Mouse (Mus musculus): ENCODE data around the gene Nprl3. TPM values are rescaled to one million over a fixed set of nuclear protein-coding genes. Genes with fewer than 3 reads are reported as not detected.

Gene Nprl3
- total RNA-seq, 1 experiment from 2014 or later = 45.3 TPM

GRCm38 (mm10) chr11:32196727-32197126 is 70.8 kb downstream of the Nprl3 start:
- DNase-seq = peak; percentile 2

- no peak for DNase-seq
These were observed 71.5 kb downstream of the Nprl3 start for GRCm38 (mm10) chr11:32195867-32196540.

GRCm38 (mm10) chr11:32194626-32195025 is 72.9 kb downstream of the Nprl3 start:
- no peak for DNase-seq

GRCm38 (mm10) chr11:32194086-32194485 is 73.4 kb downstream of the Nprl3 start:
- DNase-seq = no peak

GRCm38 (mm10) chr11:32193156-32193555 is 74.4 kb downstream of the Nprl3 start:
- no peak for DNase-seq

GRCm38 (mm10) chr11:32190603-32191110 is 76.8 kb downstream of the Nprl3 start:
- no peak for DNase-seq

DNA sequence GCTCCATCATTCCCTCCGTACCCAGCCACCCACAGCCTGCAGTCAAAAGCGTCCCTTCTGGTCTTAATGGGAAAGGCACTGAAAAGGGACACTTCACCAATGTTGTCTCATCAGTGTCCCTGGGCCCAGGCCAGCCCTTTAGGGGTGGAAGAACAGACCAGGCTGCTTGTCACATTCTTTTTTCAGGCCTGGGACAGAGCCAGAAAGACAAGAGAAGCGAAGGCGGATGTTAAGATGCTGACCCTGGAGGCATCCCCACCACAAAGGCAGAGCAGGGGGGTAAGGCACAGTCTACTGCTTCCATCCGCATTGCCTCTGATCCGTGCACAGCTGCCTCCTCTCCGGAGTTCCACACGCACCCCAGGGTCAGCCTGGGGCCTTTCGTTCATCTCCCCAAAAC is 77.4 kb downstream of the Nprl3 start:
- DNase-seq = no peak

DNA sequence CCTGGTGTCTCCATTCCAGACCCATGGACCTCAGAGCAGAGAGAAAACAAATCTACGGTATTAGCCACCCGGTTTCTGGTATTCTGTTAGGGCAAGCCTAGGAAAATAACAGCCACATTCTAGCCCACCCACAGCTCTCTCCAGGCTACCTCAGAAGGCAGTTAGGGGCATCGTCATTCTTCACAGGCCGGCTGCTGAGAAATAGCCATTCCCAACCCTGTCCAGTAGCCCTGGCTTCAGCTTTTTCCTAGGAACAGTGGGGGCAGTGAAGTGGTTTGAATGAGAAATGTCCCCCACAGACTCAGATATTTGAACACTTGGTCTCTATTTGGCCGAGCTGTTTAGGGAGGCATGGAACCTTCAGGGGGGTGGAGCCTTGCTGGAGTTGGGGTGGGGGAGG is 78.1 kb downstream of the Nprl3 start:
- DNase-seq = no peak

DNA sequence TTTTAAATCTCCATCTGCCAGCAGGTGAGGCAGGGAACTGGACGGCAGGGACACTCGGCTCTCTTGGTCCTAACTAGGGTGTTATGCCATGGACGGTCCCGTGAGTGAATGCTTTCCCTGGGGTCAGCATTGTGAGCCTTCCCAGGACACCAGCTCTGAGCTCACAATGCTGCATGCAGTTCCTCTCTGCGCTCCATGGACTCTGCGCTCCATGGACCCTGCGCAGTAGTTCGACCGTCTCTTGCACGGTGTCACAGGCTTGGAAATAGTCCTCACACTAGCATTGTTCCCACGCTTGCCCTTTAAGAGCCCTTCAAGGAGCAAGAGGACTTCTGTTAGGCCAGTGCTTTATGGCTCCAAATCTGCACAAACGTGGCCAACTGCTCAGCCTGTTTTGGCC is 78.6 kb downstream of the Nprl3 start:
- no peak for DNase-seq

- DNase-seq = no peak
These were observed 80.3 kb downstream of the Nprl3 start for GRCm38 (mm10) chr11:32187256-32187655.

DNA sequence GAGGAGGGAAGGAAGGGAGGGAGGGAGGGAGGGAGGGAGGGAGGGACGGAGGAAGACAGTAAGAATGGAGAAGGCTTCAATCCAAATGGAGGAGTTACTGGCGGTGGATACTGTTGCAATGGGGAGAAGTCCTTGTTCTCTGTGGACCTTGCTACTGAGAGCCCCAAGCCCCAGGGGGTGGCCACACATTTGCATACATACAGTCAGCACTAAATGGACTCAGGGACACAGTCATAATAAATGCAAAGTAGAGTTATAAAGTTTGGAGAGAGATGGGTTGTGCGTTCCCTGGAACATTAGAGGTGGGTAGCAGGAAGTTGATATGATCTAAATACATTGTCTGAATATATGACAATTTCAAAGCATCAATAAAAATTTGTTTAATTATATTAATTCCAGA is 81.5 kb downstream of the Nprl3 start:
- no peak for DNase-seq

- no peak for DNase-seq
These were observed 83.0 kb downstream of the Nprl3 start for GRCm38 (mm10) chr11:32184469-32184868.

DNA sequence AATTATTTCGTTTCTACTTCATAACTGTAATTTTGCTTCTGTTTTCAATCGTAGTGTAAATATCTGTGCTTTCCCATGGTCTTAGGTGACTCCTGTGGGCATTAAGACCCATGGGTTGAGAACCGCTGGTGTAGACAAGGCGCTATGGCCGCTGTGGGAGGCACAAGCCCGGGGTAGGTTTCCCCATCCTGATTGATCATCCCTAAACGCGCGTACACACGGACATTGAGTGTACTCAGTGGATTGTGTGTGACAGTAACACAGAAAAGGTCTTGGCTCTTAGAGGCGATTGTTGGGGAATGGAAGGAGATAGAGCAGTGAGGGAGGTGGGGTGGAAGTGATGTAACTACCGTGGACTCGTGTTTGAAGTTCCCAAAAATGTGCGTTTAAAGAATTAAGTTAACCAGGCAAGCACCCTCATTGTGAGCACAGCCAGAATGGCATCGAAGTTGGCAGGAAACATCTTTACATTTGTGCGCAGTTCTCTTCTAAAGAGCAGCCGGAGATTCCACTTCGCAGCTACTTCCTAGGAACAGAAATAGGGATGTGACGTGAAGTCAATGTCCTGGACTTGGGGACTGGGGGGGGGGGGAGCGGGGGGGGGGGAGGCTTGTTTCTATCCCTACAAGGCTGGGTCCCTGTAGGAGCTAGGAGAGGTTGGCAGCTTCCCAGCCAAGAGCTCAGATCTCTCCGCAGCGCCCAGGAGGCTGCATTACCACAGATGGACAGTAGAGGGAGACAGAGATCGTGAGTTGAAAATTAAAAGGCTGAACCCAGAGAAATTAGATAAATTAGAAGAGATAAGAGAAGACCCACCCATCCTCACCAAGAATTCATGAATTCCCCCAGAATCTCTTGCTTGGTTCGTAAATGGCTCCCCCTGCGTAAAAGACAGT is 85.3 kb downstream of the Nprl3 start:
- peak; percentile 85 for DNase-seq

- no peak for DNase-seq
These were observed 86.3 kb downstream of the Nprl3 start for GRCm38 (mm10) chr11:32181246-32181645.

GRCm38 (mm10) chr11:32178506-32178905 is 89.0 kb downstream of the Nprl3 start:
- no peak for DNase-seq

Other genes with a start within 250 kb of the Nprl3 start
- 0.41 and 0.53 TPM in 2 replicates for gene Il9r, start 67.4 kb downstream of the Nprl3 start, total RNA-seq (2021)
- 19.7 and 20.8 TPM in 2 replicates for gene Snrnp25, start 62.3 kb downstream of the Nprl3 start, total RNA-seq (2021)
- gene Rhbdf1, start 45.4 kb downstream of the Nprl3 start, total RNA-seq (2021) = 22.4 and 24.3 TPM in 2 replicates
- gene Mpg, start 41.2 kb downstream of the Nprl3 start, total RNA-seq (2021) = 15.3 and 21.3 TPM in 2 replicates
- gene Hba-x, start 8.7 kb upstream of the Nprl3 start, total RNA-seq (2021) = not detected in 2 replicates
- gene Hba-a1, start 15.8 kb upstream of the Nprl3 start, total RNA-seq (2021) = 9,215 and 11,792 TPM in 2 replicates
- gene Hbq1b, start 19.3 kb upstream of the Nprl3 start, total RNA-seq (2021) = 2.8 and 3.2 TPM in 2 replicates
- gene Hba-a2, start 28.8 kb upstream of the Nprl3 start, total RNA-seq (2021) = 8,335 and 10,867 TPM in 2 replicates
- 1.0 TPM in 1 of 2 replicates, not detected in the other for gene Hbq1a, start 32.4 kb upstream of the Nprl3 start, total RNA-seq (2021)
- gene Sh3pxd2b, start 80.1 kb upstream of the Nprl3 start, total RNA-seq (2021) = 8.9 and 11.1 TPM in 2 replicates
- gene Ubtd2, start 187.7 kb upstream of the Nprl3 start, total RNA-seq (2021) = 17.3 and 17.4 TPM in 2 replicates